Mouse (Mus musculus) C2C12 (cell line): ENCODE data around the gene Angptl1. TPM values are rescaled to one million over a fixed set of nuclear protein-coding genes. Genes with fewer than 3 reads are reported as not detected.

Experiments used
- H3K27me3 ChIP-seq: one replicate; pipeline ENCODE4 v1.6.1; 2011; ENCODE audit not compliant: control insufficient read depth, insufficient read depth, insufficient read length
- H3K36me3 ChIP-seq: one replicate; pipeline ENCODE4 v1.6.1; 2011; ENCODE audit not compliant: control insufficient read depth, insufficient read depth
- H3K4me3 ChIP-seq: one replicate; pipeline ENCODE4 v1.5.1; 2011; ENCODE audit warnings: mild to moderate bottlenecking, control low read depth; ENCODE audit not compliant: poor library complexity, insufficient read depth, severe bottlenecking
- H3K79me2 ChIP-seq: one replicate; pipeline ENCODE4 v1.6.1; 2011; ENCODE audit not compliant: control insufficient read depth, insufficient read depth
- H3K79me3 ChIP-seq: one replicate; pipeline ENCODE4 v1.6.1; 2011; ENCODE audit warnings: low read depth, control low read depth
- H3ac ChIP-seq: one replicate; pipeline ENCODE3; 2011; ENCODE audit warnings: low read depth; ENCODE audit not compliant: control insufficient read depth, insufficient read length
- CEBPB ChIP-seq: IDR thresholded peaks from one replicate; pipeline ENCODE4 v1.6.1; 2011; ENCODE audit warnings: low read depth, mild to moderate bottlenecking, control low read depth, moderate library complexity
- CTCF ChIP-seq: IDR thresholded peaks from one replicate; pipeline ENCODE4 v1.5.1; 2011; ENCODE audit not compliant: control insufficient read depth, insufficient read depth, insufficient read length
- FOSL1 ChIP-seq: IDR thresholded peaks from one replicate; pipeline ENCODE4 v1.8.0; 2011; ENCODE audit warnings: mild to moderate bottlenecking, low read length; ENCODE audit not compliant: poor library complexity, insufficient read depth, severe bottlenecking
- MAX ChIP-seq: IDR thresholded peaks from one replicate; pipeline ENCODE4 v1.6.1; 2011; ENCODE audit warnings: mild to moderate bottlenecking, control low read depth
- MYOD1 ChIP-seq: IDR thresholded peaks from one replicate; pipeline ENCODE4 v1.6.1; 2011; ENCODE audit warnings: low read depth; ENCODE audit not compliant: control insufficient read depth, insufficient read length
- MYOG ChIP-seq: IDR thresholded peaks from one replicate; pipeline ENCODE4 v1.6.1; 2011; ENCODE audit not compliant: control insufficient read depth, insufficient read length; ENCODE audit errors: extremely low read depth
- USF1 ChIP-seq: IDR thresholded peaks from one replicate; pipeline ENCODE4 v1.6.1; 2011; ENCODE audit warnings: low read depth, mild to moderate bottlenecking, control low read depth, moderate library complexity
- polyA plus RNA-seq: library from polyadenylated mRNA; unstranded; fragments of >200 nt; fragmentation: generic; extraction: Trizol; gene quantifications from one replicate; pipeline ENCODE4 v1.2.1, GENCODE M21; 2012; ENCODE audit warnings: missing spikeins

The Angptl1 gene
- polyA plus RNA-seq, 1 experiment, result 0.02 TPM

DNA sequence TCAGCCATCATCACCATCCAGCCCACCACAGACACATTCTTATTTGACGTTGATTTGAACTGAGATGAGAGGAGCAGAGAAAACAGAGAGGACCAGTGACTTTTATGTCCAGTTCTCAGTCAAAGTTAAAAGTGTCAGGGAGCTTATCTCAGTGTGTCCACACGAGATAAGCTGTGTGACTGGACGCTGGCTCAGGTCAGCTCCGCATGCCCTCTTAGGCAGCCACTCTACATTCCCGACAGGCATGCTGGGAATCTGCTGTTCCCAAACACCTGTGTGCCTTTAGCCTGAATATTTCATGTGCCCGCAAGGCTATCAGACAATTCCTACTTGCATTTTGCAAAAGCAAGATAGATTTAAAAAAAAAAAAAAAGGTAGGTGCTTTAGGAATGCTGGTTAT lies 24.9 kb upstream of the Angptl1 start:
- no peaks in the 10 kb centered on the region for H3K27me3 ChIP-seq
- H3K79me3 ChIP-seq, result no peaks in the 10 kb centered on the region
- no peak overlapping the region for H3K4me3 ChIP-seq
- no peak overlapping the region for H3ac ChIP-seq
- TF ChIP-seq CEBPB, result no peak
- no peak for TF ChIP-seq MAX
- no peak for TF ChIP-seq FOSL1
- no peak for TF ChIP-seq CTCF
- no peak for TF ChIP-seq USF1
- no peak for TF ChIP-seq MYOG
- TF ChIP-seq MYOD1, result no peak
- H3K79me2 ChIP-seq, result no peaks in the 10 kb centered on the region
- no peaks in the 10 kb centered on the region for H3K36me3 ChIP-seq

DNA sequence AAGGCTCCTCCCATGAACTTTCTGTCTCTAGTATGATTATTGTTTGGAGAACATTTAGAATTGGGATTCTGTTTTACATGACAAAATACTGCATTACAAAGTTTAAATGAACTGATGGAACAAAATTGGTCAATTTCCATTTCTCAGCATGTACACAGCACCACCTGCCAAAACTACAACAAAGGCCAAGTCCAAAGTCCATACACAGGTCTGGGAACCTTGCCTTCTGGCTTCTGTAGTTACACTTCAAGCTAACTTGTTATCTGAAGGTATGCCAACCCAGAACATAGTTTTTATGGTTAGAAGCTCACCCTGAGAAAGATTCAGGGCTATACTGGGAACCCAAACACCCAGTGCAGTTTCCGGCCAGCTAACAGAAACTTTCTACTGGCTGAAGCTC lies 19.1 kb upstream of the Angptl1 start:
- H3ac ChIP-seq, result no peak overlapping the region
- TF ChIP-seq FOSL1 (no peak), CTCF (no peak), MYOG (no peak), CEBPB (no peak), USF1 (no peak), MYOD1 (no peak), MAX (no peak)
- H3K79me2 ChIP-seq, result no peaks in the 10 kb centered on the region
- no peaks in the 10 kb centered on the region for H3K79me3 ChIP-seq
- no peaks in the 10 kb centered on the region for H3K27me3 ChIP-seq
- H3K4me3 ChIP-seq, result no peak overlapping the region
- H3K36me3 ChIP-seq, result peaks cover 6% of the 10 kb centered on the region

DNA sequence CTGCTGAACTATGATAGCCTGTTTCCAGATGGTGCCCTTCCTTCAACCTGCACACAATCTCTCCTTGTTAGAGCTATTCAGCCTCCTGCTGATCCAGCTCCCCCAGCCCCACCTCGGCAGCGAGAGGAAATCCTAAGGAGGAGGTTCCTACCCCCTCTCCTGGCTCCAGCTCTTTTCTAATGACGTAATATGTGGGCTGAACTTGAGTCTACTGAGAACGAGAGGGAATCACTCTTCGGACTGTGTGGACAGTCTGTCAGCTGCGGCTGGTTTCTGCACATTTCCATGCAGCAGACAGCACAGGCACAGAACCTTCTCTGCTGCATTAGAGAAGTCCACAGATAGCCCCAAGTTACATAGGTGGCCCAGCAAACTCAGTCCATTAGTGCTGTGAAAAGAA lies 333 bp downstream of the Angptl1 start:
- TF ChIP-seq MYOD1 (no peak), CTCF (no peak), CEBPB (no peak), FOSL1 (no peak), MAX (no peak), MYOG (no peak), USF1 (no peak)
- H3K36me3 ChIP-seq, result no peaks in the 10 kb centered on the region
- H3K4me3 ChIP-seq, result no peak overlapping the region

DNA sequence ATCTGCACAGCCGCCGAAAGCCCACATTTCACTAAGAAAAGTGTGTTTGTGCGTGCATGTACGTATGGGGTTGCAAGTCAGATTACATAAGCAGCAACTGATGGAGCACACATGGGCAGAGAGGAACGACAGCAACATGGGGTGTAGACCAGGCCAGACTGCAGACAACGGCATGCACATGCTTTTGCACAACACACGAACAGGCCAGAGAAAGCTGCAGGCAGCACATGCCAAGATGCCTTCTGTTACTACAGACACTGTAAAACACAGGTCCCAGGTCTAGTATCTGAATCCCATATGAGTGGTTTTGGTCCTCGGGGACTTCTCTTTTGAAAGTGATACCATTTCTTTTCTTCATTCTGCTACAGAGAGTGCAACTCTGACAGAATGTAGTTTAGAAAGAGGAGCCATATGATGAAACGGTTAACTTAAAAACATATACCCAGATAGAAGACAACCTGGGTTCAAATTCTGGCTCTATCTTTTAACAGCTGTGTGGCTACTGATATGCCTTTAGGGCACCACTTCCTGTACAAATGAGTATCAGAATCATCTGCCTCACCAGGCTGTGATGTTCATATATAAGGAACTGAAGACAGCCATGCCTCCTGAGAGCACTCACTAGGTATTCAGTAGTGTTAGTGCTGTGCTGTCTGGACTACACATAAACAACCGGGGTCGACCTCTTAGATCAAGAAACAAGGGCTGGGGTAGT lies 3.4 kb downstream of the Angptl1 start:
- no peaks in the 10 kb centered on the region for H3K79me3 ChIP-seq
- H3K79me2 ChIP-seq, result no peaks in the 10 kb centered on the region
- no peak overlapping the region for H3ac ChIP-seq
- no peak for TF ChIP-seq FOSL1
- no peak for TF ChIP-seq CEBPB
- no peak for TF ChIP-seq MYOD1
- no peak for TF ChIP-seq CTCF
- no peak for TF ChIP-seq USF1
- TF ChIP-seq MYOG, result no peak
- TF ChIP-seq MAX, result no peak
- H3K27me3 ChIP-seq, result no peaks in the 10 kb centered on the region
- H3K4me3 ChIP-seq, result no peak overlapping the region
- no peaks in the 10 kb centered on the region for H3K36me3 ChIP-seq

More for the DNA sequence above, 333 bp downstream of the Angptl1 start:
- Histone ChIP-seq H3K27me3 (no peaks in the 10 kb centered on the region), H3K79me3 (no peaks in the 10 kb centered on the region), H3K79me2 (no peaks in the 10 kb centered on the region), H3ac (no peak overlapping the region)

DNA sequence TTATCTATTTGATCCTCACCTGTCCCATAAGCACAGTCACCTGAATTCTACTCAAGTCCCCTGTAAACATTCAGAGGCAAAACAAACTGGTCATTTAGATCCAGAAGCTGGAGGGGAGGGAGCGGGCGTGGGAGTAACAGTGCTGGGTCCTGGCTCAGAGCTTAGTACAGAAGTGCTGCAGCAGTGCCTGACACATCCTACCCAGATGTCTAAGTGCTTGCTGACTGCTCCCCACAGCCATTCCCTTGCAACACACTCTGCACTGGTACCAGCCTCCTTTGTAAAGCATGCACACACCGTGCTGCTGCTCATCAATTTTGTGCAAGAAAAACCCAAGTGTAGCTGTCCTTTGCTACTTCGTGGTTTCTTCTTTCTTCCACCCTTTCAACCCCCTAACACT lies 8.7 kb downstream of the Angptl1 start:
- Histone ChIP-seq H3ac (no peak overlapping the region), H3K79me2 (no peaks in the 10 kb centered on the region), H3K27me3 (no peaks in the 10 kb centered on the region)

DNA sequence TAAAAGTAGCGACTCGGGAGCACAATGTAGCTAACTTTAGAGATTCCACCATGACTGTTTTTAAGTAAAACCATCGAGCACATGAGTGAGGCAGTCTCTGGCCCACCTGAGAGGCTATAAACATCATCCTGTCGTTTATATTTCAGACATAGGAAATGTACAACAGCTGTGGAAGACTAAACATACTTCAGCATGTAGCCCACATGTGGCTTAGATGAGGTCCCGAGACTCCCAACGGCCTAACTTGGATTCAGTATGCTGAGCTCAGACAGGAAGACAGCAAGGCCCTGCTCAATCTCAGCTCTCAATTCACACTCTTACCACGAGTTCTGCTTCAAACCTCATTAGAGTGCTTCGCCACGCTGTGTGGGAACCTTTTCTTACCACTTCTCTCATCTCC lies 14.0 kb downstream of the Angptl1 start:
- Histone ChIP-seq H3K79me3 (no peaks in the 10 kb centered on the region), H3ac (no peak overlapping the region), H3K27me3 (no peaks in the 10 kb centered on the region), H3K4me3 (no peak overlapping the region), H3K79me2 (no peaks in the 10 kb centered on the region), H3K36me3 (no peaks in the 10 kb centered on the region)
- TF ChIP-seq FOSL1 (no peak), USF1 (no peak), CEBPB (no peak)

More for the DNA sequence above, 8.7 kb downstream of the Angptl1 start:
- H3K4me3 ChIP-seq, result no peak overlapping the region
- TF ChIP-seq CEBPB (no peak), MAX (no peak), CTCF (no peak), MYOD1 (no peak), MYOG (no peak), USF1 (no peak)
- H3K79me3 ChIP-seq, result no peaks in the 10 kb centered on the region
- H3K36me3 ChIP-seq, result no peaks in the 10 kb centered on the region
